Mouse (Mus musculus): ENCODE results near the gene Tgif2.
"Not testable (repeated sequence)": the region's sequence is repeated elsewhere in the genome, so short reads cannot be mapped to it uniquely, and the experiment has no call there.

The Tgif2 gene

DNA sequence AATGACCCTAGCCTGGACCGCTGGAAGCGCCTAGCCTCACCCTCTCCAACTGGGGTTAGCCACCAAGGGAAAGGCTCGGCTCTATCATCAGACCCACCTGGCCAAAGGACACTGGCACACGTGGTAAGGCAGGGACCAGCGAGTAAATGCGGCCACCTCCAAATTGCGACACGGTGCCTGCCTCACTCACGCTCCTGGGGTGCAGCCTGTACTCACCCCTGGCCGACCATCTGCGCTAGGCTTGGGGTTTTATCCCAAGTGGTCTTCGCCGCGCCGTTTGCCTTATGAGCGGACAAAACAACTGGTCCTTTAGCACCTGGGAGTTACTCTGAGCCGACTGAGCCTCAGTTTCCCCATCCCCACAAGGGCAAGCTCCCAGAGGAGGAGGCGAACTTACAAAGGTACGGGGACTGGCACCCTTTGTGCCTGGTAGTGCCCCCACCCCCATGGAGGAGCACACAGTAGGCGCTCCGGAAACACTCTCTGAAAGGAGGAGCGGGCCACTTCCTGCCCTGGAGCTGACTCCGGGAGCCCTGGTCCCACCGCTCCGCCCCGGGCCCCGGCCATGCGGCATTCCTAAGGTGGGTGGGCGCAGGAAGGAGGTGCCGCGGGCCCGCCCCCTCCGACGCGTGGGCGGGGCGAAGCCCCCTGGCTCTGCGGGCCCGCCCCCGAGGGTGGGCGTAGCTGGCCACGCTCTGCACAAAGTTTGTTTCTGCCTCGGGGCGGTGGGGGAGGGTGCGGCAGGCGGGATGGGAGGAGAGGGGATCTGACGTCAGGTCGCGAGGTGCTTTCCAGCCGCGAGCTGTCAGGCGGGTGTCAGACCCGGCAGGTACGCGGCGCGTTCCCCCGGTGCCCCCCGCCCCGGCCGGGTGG lies at the start of gene Tgif2:
Tgif2 (plus strand) TSS at position 689 of the 873 bp plus-strand sequence.
- peak; percentile 98 for DNase-seq (ENCODE audit: inconsistent ontology term)

- no peak for DNase-seq (ENCODE audit: inconsistent ontology term)
These were observed 41.3 kb upstream of the Tgif2 start for GRCm38 (mm10) chr2:156798516-156798915.

DNA sequence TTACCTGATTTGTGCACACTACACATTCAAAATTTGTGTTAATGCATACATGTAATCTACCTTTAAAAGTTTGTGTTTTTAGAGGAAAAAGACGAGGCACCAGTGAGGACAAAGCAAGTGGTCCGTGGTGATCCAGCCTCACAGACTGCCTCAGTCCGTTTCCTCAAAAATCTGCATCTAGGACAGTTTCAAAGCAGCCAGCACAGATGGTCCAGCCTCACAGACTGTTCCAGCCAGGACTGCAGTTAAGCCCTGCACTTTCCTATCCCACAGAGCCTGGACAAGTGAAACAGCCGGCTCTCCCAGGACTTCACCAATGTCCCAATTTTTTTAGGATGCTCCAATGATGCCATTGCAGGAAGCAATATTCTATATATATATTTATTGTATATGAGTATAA lies 38.8 kb upstream of the Tgif2 start:
- DNase-seq (ENCODE audit: inconsistent ontology term) = no peak

DNA sequence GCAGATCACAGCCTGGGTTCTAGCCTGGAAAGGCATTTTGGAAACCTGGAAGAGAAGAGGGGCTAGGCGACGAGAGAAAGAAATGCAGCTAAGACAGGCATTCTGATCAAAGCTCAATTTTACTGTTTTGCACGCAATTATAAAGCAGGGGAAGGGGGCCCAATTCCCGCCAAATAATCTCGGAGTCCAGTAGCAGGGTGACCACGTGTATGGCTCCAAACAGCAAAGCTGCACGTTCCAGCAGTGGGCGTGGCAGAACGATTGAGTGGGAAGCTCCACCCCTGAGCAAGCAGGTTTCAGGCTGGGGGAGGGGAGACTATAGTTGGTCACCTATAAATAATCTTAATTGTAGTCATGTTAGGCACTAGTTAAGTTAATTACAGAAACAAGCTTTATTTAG lies 37.7 kb upstream of the Tgif2 start:
- not testable (repeated sequence) for DNase-seq (ENCODE audit: inconsistent ontology term)

DNA sequence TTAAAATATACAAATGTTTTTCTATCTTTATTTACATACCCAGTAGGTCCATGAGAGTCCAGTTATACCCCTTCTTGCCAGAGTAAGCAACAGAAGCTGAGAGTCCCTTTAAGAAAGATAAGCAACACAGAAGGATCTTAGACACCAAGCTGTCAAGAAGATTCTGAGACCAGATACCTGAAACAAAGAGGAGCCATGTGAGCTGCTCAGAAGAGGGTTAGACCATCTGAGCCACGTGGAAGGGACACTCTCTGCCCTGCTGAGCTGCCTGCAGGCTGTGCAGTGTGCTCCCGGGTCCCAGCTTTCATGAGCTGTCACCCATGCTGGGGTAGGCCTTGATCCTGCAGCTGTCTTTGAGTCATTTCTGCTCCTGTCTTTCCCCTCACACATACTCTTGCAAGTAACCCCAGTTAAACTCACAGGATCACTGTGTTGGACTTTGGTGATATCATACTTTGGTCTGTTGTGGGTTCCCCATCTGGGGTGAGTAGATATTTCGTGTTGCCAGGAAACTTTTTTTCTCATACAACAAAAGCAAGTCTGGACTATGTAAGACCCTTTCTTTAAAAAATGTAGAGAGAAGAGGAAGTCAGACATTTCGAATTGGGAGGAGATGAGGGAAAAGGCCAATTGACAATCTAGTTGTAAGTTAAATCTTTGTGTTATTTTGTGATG lies 36.0 kb upstream of the Tgif2 start:
- DNase-seq (ENCODE audit: inconsistent ontology term) = no peak

DNA sequence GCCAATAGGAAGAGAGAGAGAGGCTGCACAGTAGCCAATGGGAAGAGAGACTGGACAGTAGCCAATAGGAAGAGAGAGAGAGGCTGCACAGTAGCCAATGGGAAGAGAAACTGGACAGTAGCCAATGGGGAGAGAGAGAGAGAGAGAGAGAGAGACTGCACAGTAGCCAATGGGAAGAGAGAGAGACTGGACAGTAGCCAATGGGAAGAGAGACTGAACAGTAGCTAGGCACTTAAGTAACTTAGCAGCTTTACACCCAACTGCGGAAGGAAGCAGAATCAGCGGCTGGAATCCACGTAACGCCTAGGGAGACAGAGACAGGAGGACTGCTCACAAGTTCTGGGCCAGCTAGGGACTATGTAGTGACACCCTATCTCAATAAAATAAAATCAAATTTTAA lies 35.2 kb upstream of the Tgif2 start:
- no peak for DNase-seq (ENCODE audit: inconsistent ontology term)

- no peak for DNase-seq (ENCODE audit: inconsistent ontology term)
These were observed 32.9 kb upstream of the Tgif2 start for GRCm38 (mm10) chr2:156806886-156807285.

- DNase-seq (ENCODE audit: inconsistent ontology term) = peak; percentile 51
These were observed 30.2 kb upstream of the Tgif2 start for GRCm38 (mm10) chr2:156809579-156809978.

DNA sequence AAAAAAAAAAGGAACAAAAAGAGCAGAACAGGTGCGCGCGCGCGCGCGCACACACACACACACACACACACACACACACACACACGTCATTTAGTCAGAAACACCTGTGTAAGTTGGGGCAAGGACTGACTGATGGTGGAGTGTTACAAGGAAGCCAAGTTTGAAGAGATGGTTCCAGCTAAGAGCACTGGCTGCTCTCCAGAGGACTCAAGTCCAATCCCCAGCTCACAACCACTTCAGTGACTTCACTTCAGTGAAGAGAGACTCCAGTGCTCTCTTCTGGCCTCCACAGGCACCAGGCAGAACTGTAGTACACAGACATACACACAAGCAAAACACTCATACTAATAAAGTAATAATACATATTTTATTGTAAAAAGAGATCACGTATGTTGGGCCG lies 29.1 kb upstream of the Tgif2 start:
- no peak for DNase-seq (ENCODE audit: inconsistent ontology term)

GRCm38 (mm10) chr2:156811556-156811955 lies 28.3 kb upstream of the Tgif2 start:
- DNase-seq (ENCODE audit: inconsistent ontology term) = no peak

GRCm38 (mm10) chr2:156814344-156814801 lies 25.4 kb upstream of the Tgif2 start:
- peak; percentile 55 for DNase-seq (ENCODE audit: inconsistent ontology term)

DNA sequence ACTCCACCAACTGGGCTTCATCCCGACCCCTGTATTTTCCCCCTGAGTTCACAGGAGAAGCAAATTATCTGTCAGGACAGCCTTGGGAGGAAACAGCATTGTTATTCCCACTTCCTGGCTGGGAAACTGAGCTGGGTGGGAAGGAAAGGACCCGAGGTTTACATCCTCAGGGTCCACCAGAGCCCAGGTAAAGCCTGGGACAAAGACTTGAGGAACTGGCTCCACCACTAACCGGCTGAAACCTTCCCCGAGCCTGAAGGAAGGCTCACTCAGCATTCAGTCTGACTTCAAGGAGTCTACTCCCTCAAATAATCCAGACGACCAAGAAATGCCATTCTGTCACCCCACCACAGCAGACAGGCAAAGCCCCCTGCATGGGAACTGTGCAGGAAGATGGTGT lies 24.9 kb upstream of the Tgif2 start:
- DNase-seq (ENCODE audit: inconsistent ontology term) = no peak

DNA sequence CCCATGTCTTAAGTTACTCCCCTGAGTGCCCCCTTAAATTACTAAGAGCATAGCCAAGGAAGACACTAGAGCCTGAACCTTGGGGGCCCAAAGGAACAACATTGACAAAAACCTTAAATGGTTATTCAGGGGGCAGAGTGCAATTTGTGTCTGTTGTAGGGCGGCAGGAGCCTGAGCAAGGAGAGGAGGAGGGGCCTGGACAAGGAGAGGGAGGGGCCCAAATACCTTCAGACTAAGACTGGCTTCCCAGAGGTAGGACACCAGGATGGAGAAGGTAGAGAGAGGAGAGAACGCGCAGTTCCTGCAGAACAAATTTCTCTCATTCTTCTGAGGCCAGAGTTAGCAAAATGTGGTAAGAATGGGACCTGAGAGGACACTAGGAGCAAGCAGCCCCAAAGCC lies 24.4 kb upstream of the Tgif2 start:
- DNase-seq (ENCODE audit: inconsistent ontology term) = no peak

- no peak for DNase-seq (ENCODE audit: inconsistent ontology term)
These were observed 23.7 kb upstream of the Tgif2 start for GRCm38 (mm10) chr2:156816116-156816515.

- DNase-seq (ENCODE audit: inconsistent ontology term) = not testable (repeated sequence)
These were observed 14.7 kb upstream of the Tgif2 start for GRCm38 (mm10) chr2:156825128-156825527.

- DNase-seq (ENCODE audit: inconsistent ontology term) = no peak
These were observed 5.5 kb upstream of the Tgif2 start for GRCm38 (mm10) chr2:156834336-156834735.

- DNase-seq (ENCODE audit: inconsistent ontology term) = no peak
These were observed 968 bp upstream of the Tgif2 start for GRCm38 (mm10) chr2:156838839-156839238.

- DNase-seq (ENCODE audit: inconsistent ontology term) = peak; percentile 72
These were observed 657 bp downstream of the Tgif2 start for GRCm38 (mm10) chr2:156840301-156841027.

DNA sequence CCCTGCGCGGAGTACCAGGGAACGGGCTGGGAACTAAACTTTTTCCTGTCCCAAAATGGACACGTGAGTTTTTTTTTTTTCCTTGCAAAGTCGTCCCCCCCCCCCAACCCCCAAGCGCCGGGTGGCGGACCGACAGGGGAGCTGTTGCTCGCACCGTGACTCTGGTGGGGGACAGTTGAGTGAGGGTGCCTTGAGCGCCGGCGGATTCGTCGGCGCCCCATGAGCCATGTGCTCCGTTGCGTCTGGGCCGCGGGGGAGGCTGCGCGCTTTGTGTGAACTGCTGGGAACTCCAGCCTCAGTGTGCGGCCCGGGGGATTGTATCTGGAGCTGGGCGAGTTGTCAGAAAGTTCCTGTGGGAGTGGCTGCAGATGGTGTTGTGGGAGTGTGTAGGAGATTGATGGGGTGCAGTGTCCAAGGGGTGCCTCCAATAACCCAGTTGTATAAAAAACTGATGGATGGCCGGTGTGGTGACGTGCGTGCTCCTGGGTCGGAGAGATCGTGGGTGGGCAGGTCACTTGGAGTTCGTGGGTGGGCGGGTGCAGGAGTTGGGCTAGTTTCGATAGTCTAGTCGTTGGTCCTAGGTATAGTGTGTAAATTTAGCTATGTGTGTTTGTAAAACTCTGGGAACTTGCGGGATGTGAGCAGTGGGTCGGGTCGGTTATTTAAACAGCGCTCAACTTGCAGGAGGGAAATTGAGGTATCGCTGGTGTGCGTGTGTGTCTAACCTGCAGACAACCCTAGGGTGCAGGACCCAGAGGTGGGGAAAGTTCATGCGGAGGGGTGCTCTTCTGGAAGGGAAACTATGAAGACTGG lies 1.4 kb downstream of the Tgif2 start:
- peak; percentile 82 for DNase-seq (ENCODE audit: inconsistent ontology term)

- peak; percentile 62 for DNase-seq (ENCODE audit: inconsistent ontology term)
These were observed 2.3 kb downstream of the Tgif2 start for GRCm38 (mm10) chr2:156841841-156842706.
